Comparison of ENCODE assay signal across 8 mouse cellular contexts in genomic region chr3:152190679-152191477, GRCm38 (mm10). TPM values are rescaled to one million over a fixed set of nuclear protein-coding genes. Genes with fewer than 3 reads are reported as not detected.
DNase-seq lines count a peak whose midpoint lies in the region; ATAC-seq and TF ChIP-seq lines count a peak whose summit lies in the region.

No protein-coding gene starts in this region.

- H3K4me3 ChIP-seq in kidney, postnatal 0 days (replicated peaks; ENCODE audit: low read depth, low read length): peak overlapping the region; percentile 4
- no peak overlapping the region for H3K4me3 ChIP-seq in hindbrain, embryonic 14.5 days (replicated peaks; ENCODE audit: low read length)
- no peak overlapping the region for H3K4me3 ChIP-seq in midbrain, postnatal 0 days (ENCODE audit: low read depth, low read length)

- WGBS in kidney, postnatal 0 days: 63% methylated on average over 9 of the region's 9 CpGs
- 88% methylated on average over 9 of the region's 9 CpGs for WGBS in hindbrain, embryonic 14.5 days
- WGBS in midbrain, postnatal 0 days: 74% methylated on average over 9 of the region's 9 CpGs

- H3K27ac ChIP-seq in kidney, postnatal 0 days: no peak overlapping the region
- H3K27ac ChIP-seq in hindbrain, embryonic 14.5 days: no peak overlapping the region
- H3K27ac ChIP-seq in midbrain, postnatal 0 days (ENCODE audit: low read depth, low read length): no peak overlapping the region

- H3K4me1 ChIP-seq in kidney, postnatal 0 days (replicated peaks; ENCODE audit: insufficient read depth, low read length): peaks cover 12% of the 10 kb centered on the region; the same call in 1 of the 2 replicates
- H3K4me1 ChIP-seq in hindbrain, embryonic 14.5 days (replicated peaks; ENCODE audit: control insufficient read depth, insufficient read depth, low read length): peaks cover 23% of the 10 kb centered on the region
- H3K4me1 ChIP-seq in midbrain, postnatal 0 days (ENCODE audit: insufficient read depth, low read length): 0 out of 2 replicates have a peak, but pooled peaks cover 4% of the 10 kb centered on the region

- H3K4me2 ChIP-seq in kidney, postnatal 0 days (ENCODE audit: low read length): peak overlapping the region; percentile 51
- peak overlapping the region; percentile 58 for H3K4me2 ChIP-seq in hindbrain, embryonic 14.5 days (replicated peaks)
- peak overlapping the region; percentile 40 for H3K4me2 ChIP-seq in midbrain, postnatal 0 days (ENCODE audit: low read depth, low read length, poor library complexity, severe bottlenecking)

- intact Hi-C loops in left cerebral cortex, postnatal 36 days (cut with DNase I): loop anchor here (5.0 kb wide), 2 partner anchors 34 to 84 kb away; no protein-coding TSS in a partner anchor

- peak overlapping the region; percentile 47; the same call in 1 of the 2 replicates for H3K9ac ChIP-seq in kidney, postnatal 0 days (ENCODE audit: low read depth, low read length)
- H3K9ac ChIP-seq in hindbrain, embryonic 14.5 days: no peak overlapping the region
- no peak overlapping the region for H3K9ac ChIP-seq in midbrain, postnatal 0 days (replicated peaks; ENCODE audit: low read length, poor library complexity, severe bottlenecking)

- DNase-seq in kidney, postnatal 0 days (ENCODE audit: low spot score): no peak
- DNase-seq in kidney, postnatal 14 days: no peak
- peak; percentile 11 for DNase-seq in brain, embryonic 14.5 days (ENCODE audit: low read depth)
- DNase-seq in hindbrain, embryonic 14.5 days (ENCODE audit: low spot score): no peak
- DNase-seq in midbrain, postnatal 0 days (ENCODE audit: low spot score): no peak
- no peak for DNase-seq in left cerebral cortex, postnatal 36 days (ENCODE audit: low spot score in 2 of 2)
- DNase-seq in kidney, postnatal 4 days: no peak

- ATAC-seq in kidney, postnatal 0 days (replicated peaks; ENCODE audit: low FRiP score, low read depth): no peak
- no peak for ATAC-seq in hindbrain, embryonic 14.5 days (ENCODE audit: low FRiP score)
- no peak for ATAC-seq in midbrain, postnatal 0 days (ENCODE audit: low FRiP score)
- no peak for ATAC-seq in CD4-positive, CD25-positive, alpha-beta regulatory T cell, adult 4 months

- TF ChIP-seq POLR2A in brain, embryonic 14.5 days (IDR thresholded peaks at IDR 0.05; ENCODE audit: borderline replicate concordance, extremely low read depth, insufficient read depth, insufficient read length, poor library complexity, severe bottlenecking): no peak

- no peaks in the 10 kb centered on the region for H3K27me3 ChIP-seq in kidney, postnatal 0 days (ENCODE audit: insufficient read depth, low read length)
- H3K27me3 ChIP-seq in hindbrain, embryonic 14.5 days (ENCODE audit: control insufficient read depth, insufficient read depth, low read length): no peaks in the 10 kb centered on the region
- H3K27me3 ChIP-seq in midbrain, postnatal 0 days (ENCODE audit: insufficient read depth, low read length): no peaks in the 10 kb centered on the region

- H3K9me3 ChIP-seq in kidney, postnatal 0 days (replicated peaks; ENCODE audit: low read length): no peaks in the 10 kb centered on the region
- no peaks in the 10 kb centered on the region for H3K9me3 ChIP-seq in hindbrain, embryonic 14.5 days (ENCODE audit: control insufficient read depth, low read length)
- no peaks in the 10 kb centered on the region for H3K9me3 ChIP-seq in midbrain, postnatal 0 days (ENCODE audit: low read length)

- peaks cover under 1% of the 10 kb centered on the region; the same call in 1 of the 2 replicates for H3K36me3 ChIP-seq in kidney, postnatal 0 days (ENCODE audit: insufficient read depth, low read length)
- peaks cover 5% of the 10 kb centered on the region; the same call in 1 of the 2 replicates for H3K36me3 ChIP-seq in hindbrain, embryonic 14.5 days (replicated peaks; ENCODE audit: control insufficient read depth, insufficient read depth)
- H3K36me3 ChIP-seq in midbrain, postnatal 0 days (ENCODE audit: insufficient read depth, low read length): no peaks in the 10 kb centered on the region

- TF ChIP-seq CTCF in kidney, postnatal 0 days (IDR thresholded peaks at IDR 0.05; ENCODE audit: low read depth): no peak
- TF ChIP-seq CTCF in brain, embryonic 14.5 days (IDR thresholded peaks at IDR 0.05; ENCODE audit: borderline replicate concordance, extremely low read depth, insufficient read depth, insufficient read length): no peak
- no peak for TF ChIP-seq CTCF in midbrain, postnatal 0 days (IDR thresholded peaks at IDR 0.05)

RNA-seq across cellular contexts. Expression of gene Dnajb4, which starts 19.2 kb away (rescaled TPM):
- 32.5 and 34.9 TPM in 2 replicates for polyA plus RNA-seq in kidney, postnatal 0 days (2015; fragmentation: Nextera tagmentation; extraction: Ambion mirVana)
- 15.9 and 20.7 TPM in 2 replicates for polyA plus RNA-seq in brain, embryonic 14.5 days (2012; rRNA removed)
- polyA plus RNA-seq in hindbrain, embryonic 14.5 days (2014; fragmentation: Nextera tagmentation; extraction: Ambion mirVana): 40.0 and 46.5 TPM in 2 replicates
- total RNA-seq in midbrain, postnatal 0 days (2014; rRNA removed): 43.9 and 67.2 TPM in 2 replicates
- polyA plus RNA-seq in midbrain, postnatal 0 days (2015; fragmentation: Nextera tagmentation; extraction: Ambion mirVana): 47.1 and 50.3 TPM in 2 replicates
- 10 to 100 TPM; 62.8 to 72.6 TPM for total RNA-seq in left cerebral cortex, postnatal 36 days (2021)
- polyA plus RNA-seq in CD4-positive, CD25-positive, alpha-beta regulatory T cell, adult 4 months (2017; shearing (Covaris generic)): 1 to 10 TPM; 8.1 to 10.0 TPM

RNA-seq across cellular contexts. Expression of gene Fubp1, which starts 19.3 kb away (rescaled TPM):
- 178 and 189 TPM in 2 replicates for polyA plus RNA-seq in kidney, postnatal 0 days (2015; fragmentation: Nextera tagmentation; extraction: Ambion mirVana)
- 264 and 329 TPM in 2 replicates for polyA plus RNA-seq in brain, embryonic 14.5 days (2012; rRNA removed)
- 208 and 210 TPM in 2 replicates for polyA plus RNA-seq in hindbrain, embryonic 14.5 days (2014; fragmentation: Nextera tagmentation; extraction: Ambion mirVana)
- total RNA-seq in midbrain, postnatal 0 days (2014; rRNA removed): 183 and 237 TPM in 2 replicates
- 94.6 and 127 TPM in 2 replicates for polyA plus RNA-seq in midbrain, postnatal 0 days (2015; fragmentation: Nextera tagmentation; extraction: Ambion mirVana)
- total RNA-seq in left cerebral cortex, postnatal 36 days (2021): 100 to 1,000 TPM in 1 of 2 experiments, 10 to 100 TPM in 1; 88.4 to 149 TPM
- polyA plus RNA-seq in CD4-positive, CD25-positive, alpha-beta regulatory T cell, adult 4 months (2017; shearing (Covaris generic)): 100 to 1,000 TPM; 256 to 262 TPM

RNA-seq across cellular contexts. Expression of gene Gipc2, which starts 24.8 kb away (rescaled TPM):
- 74.1 and 84.5 TPM in 2 replicates for polyA plus RNA-seq in kidney, postnatal 0 days (2015; fragmentation: Nextera tagmentation; extraction: Ambion mirVana)
- polyA plus RNA-seq in brain, embryonic 14.5 days (2012; rRNA removed): 4.6 and 6.0 TPM in 2 replicates
- 9.2 and 11.7 TPM in 2 replicates for polyA plus RNA-seq in hindbrain, embryonic 14.5 days (2014; fragmentation: Nextera tagmentation; extraction: Ambion mirVana)
- 13.0 and 21.1 TPM in 2 replicates for total RNA-seq in midbrain, postnatal 0 days (2014; rRNA removed)
- 10.3 and 12.8 TPM in 2 replicates for polyA plus RNA-seq in midbrain, postnatal 0 days (2015; fragmentation: Nextera tagmentation; extraction: Ambion mirVana)
- 1 to 10 TPM; 3.8 to 7.9 TPM for total RNA-seq in left cerebral cortex, postnatal 36 days (2021)
- not detected for polyA plus RNA-seq in CD4-positive, CD25-positive, alpha-beta regulatory T cell, adult 4 months (2017; shearing (Covaris generic))
